Mouse (Mus musculus) C2C12 (cell line): ENCODE results near the gene Arhgap28. TPM values are rescaled to one million over a fixed set of nuclear protein-coding genes. Genes with fewer than 3 reads are reported as not detected.

Experiments used
- H3K27me3 ChIP-seq: one replicate; pipeline ENCODE4 v1.6.1; 2011; ENCODE audit not compliant: control insufficient read depth, insufficient read depth, insufficient read length
- H3K36me3 ChIP-seq: one replicate; pipeline ENCODE4 v1.6.1; 2011; ENCODE audit not compliant: control insufficient read depth, insufficient read depth
- H3K4me3 ChIP-seq: one replicate; pipeline ENCODE4 v1.5.1; 2011; ENCODE audit warnings: mild to moderate bottlenecking, control low read depth; ENCODE audit not compliant: poor library complexity, insufficient read depth, severe bottlenecking
- H3K79me2 ChIP-seq: one replicate; pipeline ENCODE4 v1.6.1; 2011; ENCODE audit not compliant: control insufficient read depth, insufficient read depth
- H3K79me3 ChIP-seq: one replicate; pipeline ENCODE4 v1.6.1; 2011; ENCODE audit warnings: low read depth, control low read depth
- H3ac ChIP-seq: one replicate; pipeline ENCODE3; 2011; ENCODE audit warnings: low read depth; ENCODE audit not compliant: control insufficient read depth, insufficient read length
- CEBPB ChIP-seq: IDR thresholded peaks from one replicate; pipeline ENCODE4 v1.6.1; 2011; ENCODE audit warnings: low read depth, mild to moderate bottlenecking, control low read depth, moderate library complexity
- CTCF ChIP-seq: IDR thresholded peaks from one replicate; pipeline ENCODE4 v1.5.1; 2011; ENCODE audit not compliant: control insufficient read depth, insufficient read depth, insufficient read length
- FOSL1 ChIP-seq: IDR thresholded peaks from one replicate; pipeline ENCODE4 v1.8.0; 2011; ENCODE audit warnings: mild to moderate bottlenecking, low read length; ENCODE audit not compliant: poor library complexity, insufficient read depth, severe bottlenecking
- MAX ChIP-seq: IDR thresholded peaks from one replicate; pipeline ENCODE4 v1.6.1; 2011; ENCODE audit warnings: mild to moderate bottlenecking, control low read depth
- MYOD1 ChIP-seq: IDR thresholded peaks from one replicate; pipeline ENCODE4 v1.6.1; 2011; ENCODE audit warnings: low read depth; ENCODE audit not compliant: control insufficient read depth, insufficient read length
- MYOG ChIP-seq: IDR thresholded peaks from one replicate; pipeline ENCODE4 v1.6.1; 2011; ENCODE audit not compliant: control insufficient read depth, insufficient read length; ENCODE audit errors: extremely low read depth
- USF1 ChIP-seq: IDR thresholded peaks from one replicate; pipeline ENCODE4 v1.6.1; 2011; ENCODE audit warnings: low read depth, mild to moderate bottlenecking, control low read depth, moderate library complexity
- polyA plus RNA-seq: library from polyadenylated mRNA; unstranded; fragments of >200 nt; fragmentation: generic; extraction: Trizol; gene quantifications from one replicate; pipeline ENCODE4 v1.2.1, GENCODE M21; 2012; ENCODE audit warnings: missing spikeins

Gene Arhgap28
- polyA plus RNA-seq, 1 experiment: 4.3 TPM

GRCm38 (mm10) chr17:68028519-68028918 is 24.6 kb upstream of the Arhgap28 start:
- no peaks in the 10 kb centered on the region for H3K79me2 ChIP-seq
- H3K79me3 ChIP-seq: no peaks in the 10 kb centered on the region
- TF ChIP-seq MAX: no peak
- no peak for TF ChIP-seq MYOG
- TF ChIP-seq CTCF: no peak
- TF ChIP-seq FOSL1: no peak
- no peak for TF ChIP-seq MYOD1
- no peak for TF ChIP-seq USF1
- TF ChIP-seq CEBPB: no peak

GRCm38 (mm10) chr17:68024327-68024726 is 20.4 kb upstream of the Arhgap28 start:
- TF ChIP-seq MAX: no peak
- no peak for TF ChIP-seq CEBPB
- no peak for TF ChIP-seq CTCF
- no peak for TF ChIP-seq USF1
- no peak for TF ChIP-seq MYOG
- TF ChIP-seq FOSL1: no peak
- no peak for TF ChIP-seq MYOD1
- H3K79me3 ChIP-seq: no peaks in the 10 kb centered on the region
- H3K4me3 ChIP-seq: no peak overlapping the region
- no peaks in the 10 kb centered on the region for H3K27me3 ChIP-seq
- no peaks in the 10 kb centered on the region for H3K79me2 ChIP-seq
- H3K36me3 ChIP-seq: no peaks in the 10 kb centered on the region
- H3ac ChIP-seq: no peak overlapping the region

More at GRCm38 (mm10) chr17:68028519-68028918, 24.6 kb upstream of the Arhgap28 start:
- Histone ChIP-seq H3ac (no peak overlapping the region), H3K36me3 (no peaks in the 10 kb centered on the region), H3K27me3 (no peaks in the 10 kb centered on the region), H3K4me3 (no peak overlapping the region)

DNA sequence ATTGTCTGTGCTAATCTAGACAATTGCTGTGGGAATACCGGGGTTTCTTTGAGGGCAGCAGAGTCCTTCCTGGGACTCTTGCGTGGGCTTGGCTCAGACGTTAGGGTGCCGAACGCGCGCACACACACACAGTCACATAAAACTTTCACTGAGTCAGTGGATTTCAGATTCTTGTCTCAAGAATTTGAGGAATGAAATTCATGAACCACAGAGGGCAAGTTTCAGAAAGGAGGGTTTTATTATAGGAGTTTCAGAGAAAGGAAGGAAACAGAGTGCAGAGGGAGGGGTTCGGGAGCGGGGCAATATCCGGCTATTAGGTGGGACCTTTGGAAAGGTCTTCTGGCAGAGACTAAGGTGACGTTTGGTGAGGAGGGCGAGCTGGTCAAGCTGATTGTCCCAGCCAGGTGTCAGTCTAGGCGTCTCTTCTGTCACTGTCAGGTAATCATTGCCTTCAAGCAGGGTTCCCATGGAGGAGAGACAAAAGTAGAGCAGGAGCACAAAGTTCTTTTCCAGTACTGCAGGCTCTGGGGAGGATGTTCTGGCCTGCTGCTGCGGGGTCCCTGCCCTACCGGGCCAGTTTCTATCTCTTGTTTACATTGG is 15.6 kb upstream of the Arhgap28 start:
- H3K79me3 ChIP-seq: no peaks in the 10 kb centered on the region
- no peaks in the 10 kb centered on the region for H3K79me2 ChIP-seq
- H3ac ChIP-seq: no peak overlapping the region
- no peaks in the 10 kb centered on the region for H3K27me3 ChIP-seq
- TF ChIP-seq USF1 (no peak), MYOD1 (no peak), FOSL1 (no peak)
- H3K4me3 ChIP-seq: no peak overlapping the region
- H3K36me3 ChIP-seq: no peaks in the 10 kb centered on the region

DNA sequence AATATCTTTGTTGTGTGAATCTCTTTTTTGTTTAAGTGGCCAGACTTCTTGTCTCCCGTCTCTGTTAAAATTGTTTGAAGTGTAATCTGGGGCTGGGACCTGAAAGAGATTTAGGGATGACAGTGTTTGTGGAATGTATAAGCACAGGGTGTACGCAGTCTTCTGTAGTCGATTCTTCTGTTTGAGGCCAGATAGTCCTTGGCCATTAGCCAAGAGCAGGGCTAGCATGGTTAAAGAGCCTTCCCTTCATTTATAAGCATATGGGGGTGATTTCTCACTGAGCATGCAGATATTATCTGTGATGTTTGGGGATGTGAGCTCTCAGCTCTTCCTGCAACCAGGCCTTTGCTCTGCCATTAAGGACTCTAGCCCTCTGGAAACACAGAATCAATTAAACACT is 13.2 kb upstream of the Arhgap28 start:
- Histone ChIP-seq H3K36me3 (no peaks in the 10 kb centered on the region), H3K27me3 (no peaks in the 10 kb centered on the region), H3ac (no peak overlapping the region), H3K4me3 (no peak overlapping the region), H3K79me3 (no peaks in the 10 kb centered on the region), H3K79me2 (no peaks in the 10 kb centered on the region)
- TF ChIP-seq MYOD1 (no peak), CTCF (no peak), MAX (no peak), USF1 (no peak), CEBPB (no peak), FOSL1 (no peak), MYOG (no peak)

DNA sequence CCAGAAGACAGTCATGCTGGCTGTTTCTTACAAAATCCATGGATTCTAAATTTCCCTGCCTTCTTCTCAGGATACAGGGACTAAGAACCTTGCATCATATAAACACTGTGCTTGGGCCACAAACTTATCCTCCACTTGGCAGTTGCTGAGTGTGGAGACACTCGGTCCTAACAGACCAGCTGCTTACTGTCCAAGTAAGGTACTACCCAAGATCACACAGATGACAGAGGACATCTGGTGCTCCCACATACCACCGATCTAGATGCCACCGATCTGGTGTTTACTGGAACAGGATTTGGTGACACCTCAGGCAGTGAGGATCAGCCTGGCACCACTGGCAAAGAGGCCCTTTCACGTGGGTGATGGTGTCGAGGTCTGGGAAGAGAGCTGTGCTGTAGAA is 7.7 kb upstream of the Arhgap28 start:
- TF ChIP-seq CTCF (no peak), MYOD1 (no peak), USF1 (no peak)

DNA sequence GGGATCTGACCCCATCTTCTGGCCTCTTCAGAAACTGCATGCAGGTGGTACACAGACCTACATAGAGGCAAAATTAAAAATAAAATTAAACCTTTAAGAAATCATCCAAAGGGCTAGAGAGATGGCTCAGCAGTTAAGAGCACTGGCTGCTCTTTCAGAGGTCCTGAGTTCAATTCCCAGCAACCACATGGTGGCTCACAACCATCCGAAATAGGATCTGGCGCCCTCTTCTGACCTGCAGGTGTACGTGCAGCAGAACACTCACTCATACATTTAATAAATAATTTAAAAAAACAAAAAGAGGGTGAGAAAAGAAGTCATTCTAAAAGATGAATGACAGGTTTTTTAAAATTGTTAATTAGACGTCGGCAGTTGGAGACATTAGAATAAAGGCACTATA is 6.1 kb upstream of the Arhgap28 start:
- Histone ChIP-seq H3K79me2 (no peaks in the 10 kb centered on the region), H3K4me3 (no peak overlapping the region), H3K36me3 (no peaks in the 10 kb centered on the region), H3K79me3 (no peaks in the 10 kb centered on the region), H3ac (no peak overlapping the region), H3K27me3 (no peaks in the 10 kb centered on the region)
- TF ChIP-seq CEBPB (no peak), USF1 (no peak), FOSL1 (no peak), CTCF (no peak), MYOG (no peak), MAX (no peak), MYOD1 (no peak)

More for the DNA sequence above, 7.7 kb upstream of the Arhgap28 start:
- Histone ChIP-seq H3ac (no peak overlapping the region), H3K36me3 (no peaks in the 10 kb centered on the region), H3K79me3 (no peaks in the 10 kb centered on the region), H3K79me2 (no peaks in the 10 kb centered on the region), H3K4me3 (no peak overlapping the region), H3K27me3 (no peaks in the 10 kb centered on the region)
